Mouse (Mus musculus) adrenal gland, adult 18-20 months (tissue): ENCODE measurements around the gene Wdr63. TPM values are rescaled to one million over a fixed set of nuclear protein-coding genes. Genes with fewer than 3 reads are reported as not detected.
"Not testable (repeated sequence)": the region's sequence is repeated elsewhere in the genome, so short reads cannot be mapped to it uniquely, and the experiment has no call there.

Source experiments
- DNase-seq, 2 experiments: peaks; one replicate each; pipeline ENCODE4 v3.0.0; 2021 to 2022; ENCODE audit warnings: low spot score in 2 of 2
- total RNA-seq, 2 experiments: library from RNA; stranded (reverse); gene quantifications; 1 replicate in 1 of 2; 2 replicates in 1 of 2; pipeline ENCODE4 v1.2.3; 2021

Gene Wdr63
- total RNA-seq, 2 experiments from 2014 or later: not detected

GRCm38 (mm10) chr3:146014321-146014720 is 93.6 kb downstream of the Wdr63 start:
- DNase-seq: no peak

GRCm38 (mm10) chr3:146013490-146013889 is 94.4 kb downstream of the Wdr63 start:
- no peak for DNase-seq

GRCm38 (mm10) chr3:146011544-146012218 is 96.2 kb downstream of the Wdr63 start:
- no peak for DNase-seq

- no peak for DNase-seq
Observed at GRCm38 (mm10) chr3:146010751-146011150, 97.2 kb downstream of the Wdr63 start.

- peak in 1 of 2 experiments; percentile 25 for DNase-seq
Observed at GRCm38 (mm10) chr3:146009859-146010645, 97.9 kb downstream of the Wdr63 start.

GRCm38 (mm10) chr3:146007872-146008271 is 100.1 kb downstream of the Wdr63 start:
- DNase-seq: no peak

- DNase-seq: no peak
Observed at GRCm38 (mm10) chr3:146004347-146005051, 103.4 kb downstream of the Wdr63 start.

GRCm38 (mm10) chr3:145996539-145996938 is 111.4 kb downstream of the Wdr63 start:
- DNase-seq: not testable (repeated sequence)

GRCm38 (mm10) chr3:145995489-145995888 is 112.4 kb downstream of the Wdr63 start:
- DNase-seq: no peak

GRCm38 (mm10) chr3:145993481-145994201 is 114.3 kb downstream of the Wdr63 start:
- no peak for DNase-seq

- peak in 1 of 2 experiments; percentile 12 for DNase-seq
Observed at GRCm38 (mm10) chr3:145992796-145993195, 115.1 kb downstream of the Wdr63 start.

GRCm38 (mm10) chr3:145991976-145992730 is 115.8 kb downstream of the Wdr63 start:
- DNase-seq: no peak

GRCm38 (mm10) chr3:145991130-145991529 is 116.8 kb downstream of the Wdr63 start:
- DNase-seq: no peak

Other genes with a start within 250 kb of the Wdr63 start
- 10 to 100 TPM; 22.3 to 24.9 TPM for gene Bcl10, start 185.3 kb downstream of the Wdr63 start, total RNA-seq
- gene 2410004B18Rik, start 170.1 kb downstream of the Wdr63 start, total RNA-seq: 10 to 100 TPM; 21.2 to 23.1 TPM
- 1 to 10 TPM; 4.4 to 5.1 TPM for gene Syde2, start 120.3 kb downstream of the Wdr63 start, total RNA-seq
- gene Mcoln3, start 9.3 kb upstream of the Wdr63 start, total RNA-seq: not detected
- gene Mcoln2, start 41.7 kb upstream of the Wdr63 start, total RNA-seq: under 1 TPM in 1 of 2 experiments, not detected in 1; 0.35 TPM
- gene Lpar3, start 112.8 kb upstream of the Wdr63 start, total RNA-seq: not detected